Mouse (Mus musculus) limb, embryonic 11.5 days (tissue): ENCODE data around the gene Olfr1312. TPM values are rescaled to one million over a fixed set of nuclear protein-coding genes. Genes with fewer than 3 reads are reported as not detected.

ENCODE experiments used
- polyA plus RNA-seq: library from polyadenylated mRNA; unstranded; fragments of >200 nt; fragmentation: Nextera tagmentation; extraction: Ambion mirVana; gene quantifications from 2 replicates; pipeline ENCODE4 v1.2.1, GENCODE M21; 2014

Olfr1312 gene
- polyA plus RNA-seq, 1 experiment from 2014 or later, result not detected

Other genes with a start within 250 kb of the Olfr1312 start
- not detected in 2 replicates for gene Olfr1303, start 229.9 kb downstream of the Olfr1312 start, polyA plus RNA-seq
- gene Olfr1305, start 173.1 kb downstream of the Olfr1312 start, polyA plus RNA-seq, result not detected in 2 replicates
- not detected in 2 replicates for gene Olfr1306, start 134.0 kb downstream of the Olfr1312 start, polyA plus RNA-seq
- gene Olfr1307, start 100.8 kb downstream of the Olfr1312 start, polyA plus RNA-seq, result not detected in 2 replicates
- gene Olfr1308, start 85.3 kb downstream of the Olfr1312 start, polyA plus RNA-seq, result not detected in 2 replicates
- gene Olfr1309, start 60.0 kb downstream of the Olfr1312 start, polyA plus RNA-seq, result not detected in 2 replicates
- gene Olfr1310, start 37.5 kb downstream of the Olfr1312 start, polyA plus RNA-seq, result not detected in 2 replicates
- gene Olfr1311, start 25.8 kb downstream of the Olfr1312 start, polyA plus RNA-seq, result not detected in 2 replicates
- not detected in 2 replicates for gene Olfr1313, start 27.6 kb upstream of the Olfr1312 start, polyA plus RNA-seq
- not detected in 2 replicates for gene Olfr1314, start 46.5 kb upstream of the Olfr1312 start, polyA plus RNA-seq
- not detected in 2 replicates for gene Olfr1315-ps1, start 65.2 kb upstream of the Olfr1312 start, polyA plus RNA-seq
- gene Olfr1316, start 84.7 kb upstream of the Olfr1312 start, polyA plus RNA-seq, result not detected in 2 replicates
- not detected in 2 replicates for gene Olfr1317, start 90.1 kb upstream of the Olfr1312 start, polyA plus RNA-seq
- gene Olfr1318, start 104.0 kb upstream of the Olfr1312 start, polyA plus RNA-seq, result not detected in 2 replicates
- gene Lpcat4, start 189.2 kb upstream of the Olfr1312 start, polyA plus RNA-seq, result 14.2 TPM in 2 replicates
- gene Nutm1, start 209.1 kb upstream of the Olfr1312 start, polyA plus RNA-seq, result not detected in 2 replicates
- 180 and 182 TPM in 2 replicates for gene Nop10, start 211.7 kb upstream of the Olfr1312 start, polyA plus RNA-seq
- gene Slc12a6, start 215.6 kb upstream of the Olfr1312 start, polyA plus RNA-seq, result 9.7 TPM in 2 replicates
- 0.08 TPM in 1 of 2 replicates, not detected in the other for gene Gm21985, start 216.1 kb upstream of the Olfr1312 start, polyA plus RNA-seq